Mouse (Mus musculus) embryonic facial prominence, embryonic 10.5 days (tissue): ENCODE measurements at regions not wholly inside any gene's neighbourhood (a gene's known extent, or its start where the extent isn't known, plus 50 kb on each side); places are given as distances from the start of the nearest gene placed in this dataset.

Experiments used
- DNase-seq: peaks from one replicate; pipeline ENCODE4 v3.0.0-alpha.2; 2017; ENCODE audit warnings: low spot score
- H3K27ac ChIP-seq: fragments of 300-500 bp; sonication (generic); replicated peaks from 2 replicates; pipeline ENCODE4 v1.5.1; 2016; ENCODE audit warnings: mild to moderate bottlenecking
- H3K27me3 ChIP-seq: fragments of 300-500 bp; sonication (generic); replicated peaks from 2 replicates; pipeline ENCODE4 v1.6.1; 2016; ENCODE audit warnings: low read depth, mild to moderate bottlenecking; ENCODE audit not compliant: poor library complexity, severe bottlenecking
- H3K36me3 ChIP-seq: fragments of 300-500 bp; sonication (generic); replicated peaks from 2 replicates; pipeline ENCODE4 v1.6.1; 2016; ENCODE audit warnings: mild to moderate bottlenecking, moderate library complexity
- H3K4me1 ChIP-seq: fragments of 300-500 bp; sonication (generic); 2 replicates; pipeline ENCODE4 v1.6.1; 2016
- H3K4me3 ChIP-seq: fragments of 300-500 bp; sonication (generic); 2 replicates; pipeline ENCODE4 v1.5.1; 2016; ENCODE audit warnings: mild to moderate bottlenecking, moderate library complexity
- H3K9me3 ChIP-seq: fragments of 300-500 bp; sonication (generic); 2 replicates; pipeline ENCODE4 v1.6.1; 2016; ENCODE audit warnings: mild to moderate bottlenecking
- WGBS: fragments of 180-500 bp; shearing (Covaris S2); methylation state at CpG from one replicate; pipeline ENCODE4 v1.1.7; 2016; 5-methylcytosine and 5-hydroxymethylcytosine counted together

DNA sequence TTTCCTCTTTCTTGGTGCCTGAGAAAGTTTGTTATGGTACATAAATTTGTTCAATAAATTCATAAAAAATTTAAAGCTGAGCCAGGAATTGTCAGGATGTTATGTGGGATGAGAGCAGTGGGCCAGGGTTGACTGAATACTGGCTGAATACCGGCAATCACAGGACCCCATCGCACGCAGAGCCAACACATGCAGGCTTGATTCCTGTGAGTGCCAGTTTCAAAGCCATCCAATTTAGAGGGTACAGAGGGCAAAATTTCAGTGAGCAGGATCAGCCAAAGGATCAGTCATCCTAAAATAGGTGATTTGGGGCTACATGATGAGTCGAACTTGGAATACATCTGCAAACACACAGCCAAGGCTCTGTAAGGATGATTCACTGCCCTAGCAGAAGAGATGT lies 583.6 kb upstream of the Nectin3 start:
- H3K4me1 ChIP-seq, result no peaks in the 10 kb centered on the region
- H3K4me3 ChIP-seq, result no peak overlapping the region
- no peaks in the 10 kb centered on the region for H3K27me3 ChIP-seq
- no peaks in the 10 kb centered on the region for H3K9me3 ChIP-seq
- H3K27ac ChIP-seq, result no peak overlapping the region
- 93% methylated on average over 4 of the region's 4 CpGs for WGBS
- no peaks in the 10 kb centered on the region for H3K36me3 ChIP-seq
- DNase-seq, result no peak

DNA sequence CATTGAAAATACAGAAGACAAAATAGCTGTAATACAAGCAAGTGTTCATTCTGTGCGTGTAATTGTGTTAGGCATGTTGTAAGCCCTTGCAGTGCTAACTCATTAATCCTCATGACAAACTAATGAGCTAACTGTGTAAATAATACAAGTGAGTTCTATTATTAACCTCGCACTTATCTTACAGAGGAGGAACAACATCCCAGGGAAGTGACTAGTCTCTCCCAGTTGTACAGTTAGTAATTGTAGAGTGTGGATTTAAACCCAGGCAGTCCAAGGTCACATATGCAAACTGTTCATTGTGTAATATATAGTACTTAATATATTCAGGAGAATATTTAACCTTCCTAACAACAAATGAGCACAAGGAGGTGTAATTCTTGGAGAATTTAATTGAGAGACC lies 582.0 kb upstream of the Nectin3 start:
- no peak for DNase-seq
- Histone ChIP-seq H3K36me3 (no peaks in the 10 kb centered on the region), H3K27ac (no peak overlapping the region), H3K4me1 (no peaks in the 10 kb centered on the region), H3K27me3 (no peaks in the 10 kb centered on the region), H3K4me3 (no peak overlapping the region), H3K9me3 (no peaks in the 10 kb centered on the region)
- 87% methylated on average over 2 of the region's 2 CpGs for WGBS

DNA sequence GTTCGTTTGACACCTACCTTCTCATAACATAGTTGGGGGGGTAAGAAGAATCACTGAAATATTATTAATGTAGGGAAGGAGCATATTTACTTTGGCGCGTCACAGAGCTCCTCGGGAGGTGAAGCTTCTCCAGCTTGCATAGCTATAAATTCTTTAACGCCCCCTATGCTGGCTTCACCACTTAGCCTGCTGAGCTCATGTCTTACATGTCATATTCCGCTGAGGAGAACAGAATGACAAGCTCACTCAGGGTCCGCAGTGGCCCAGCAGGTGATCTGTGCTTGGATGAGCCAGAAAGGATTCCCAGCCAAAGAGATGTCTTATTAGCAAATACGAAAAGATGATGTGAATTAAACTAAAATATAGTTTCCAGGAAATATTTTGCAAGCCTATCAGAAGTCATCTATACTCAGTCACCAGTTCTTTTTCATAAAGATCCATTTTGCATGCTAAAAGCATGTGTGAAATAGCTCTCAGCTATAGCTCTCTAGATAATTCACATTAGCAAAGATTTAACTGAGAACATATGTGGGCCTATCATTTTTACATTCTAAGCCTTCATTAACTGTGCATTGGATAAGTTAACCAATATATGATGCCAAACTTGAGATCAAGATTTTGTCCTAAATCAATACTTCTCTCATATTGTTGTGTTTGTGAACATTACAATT lies 561.1 kb upstream of the Nectin3 start:
- no peak for DNase-seq
- Histone ChIP-seq H3K4me1 (no peaks in the 10 kb centered on the region), H3K9me3 (no peaks in the 10 kb centered on the region), H3K27me3 (no peaks in the 10 kb centered on the region), H3K4me3 (no peak overlapping the region), H3K36me3 (no peaks in the 10 kb centered on the region), H3K27ac (no peak overlapping the region)
- WGBS, result 85% methylated on average over 8 of the region's 8 CpGs

DNA sequence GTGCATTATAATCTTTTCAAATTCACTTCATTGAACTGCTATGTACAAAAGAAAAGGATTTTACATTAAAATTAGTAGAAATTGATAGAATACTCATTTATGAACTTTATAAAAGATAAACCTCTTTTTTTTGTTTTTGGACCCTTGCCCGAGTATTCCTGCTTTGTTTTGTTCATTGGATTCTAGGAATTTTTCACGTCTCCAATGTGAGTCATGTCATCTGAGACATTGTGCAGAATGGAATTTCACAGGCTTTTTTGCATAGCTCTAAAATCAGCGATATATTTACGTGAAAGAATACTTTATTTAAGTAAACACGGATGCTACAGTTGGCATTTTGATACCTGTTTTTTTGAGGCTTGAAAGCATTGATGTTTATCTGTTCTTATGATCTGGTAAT lies 560.5 kb upstream of the Nectin3 start:
- no peaks in the 10 kb centered on the region for H3K27me3 ChIP-seq
- 87% methylated on average over 5 of the region's 5 CpGs for WGBS
- DNase-seq, result no peak
- no peaks in the 10 kb centered on the region for H3K36me3 ChIP-seq
- H3K4me1 ChIP-seq, result no peaks in the 10 kb centered on the region
- no peak overlapping the region for H3K27ac ChIP-seq
- no peak overlapping the region for H3K4me3 ChIP-seq
- H3K9me3 ChIP-seq, result no peaks in the 10 kb centered on the region

DNA sequence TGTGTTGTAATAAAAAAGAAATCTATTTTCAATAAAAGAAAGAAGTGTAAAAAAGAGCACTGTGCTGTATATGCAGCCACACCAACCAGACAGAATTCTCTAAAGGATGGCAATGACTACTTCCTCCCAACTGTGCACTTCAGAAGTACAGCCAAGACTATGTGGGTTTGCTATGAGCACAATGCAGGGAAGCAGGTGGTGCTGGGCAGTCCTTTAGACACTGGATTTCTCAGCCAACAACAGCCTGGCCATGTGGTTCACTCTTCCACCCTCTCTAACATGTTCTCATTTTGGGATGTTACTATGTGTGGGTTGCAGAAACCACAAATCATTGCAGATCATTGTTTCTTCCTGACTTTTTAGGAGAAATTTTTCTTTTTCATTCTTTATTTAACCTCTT lies 527.6 kb upstream of the Nectin3 start:
- Histone ChIP-seq H3K4me1 (no peaks in the 10 kb centered on the region), H3K27me3 (no peaks in the 10 kb centered on the region), H3K4me3 (no peak overlapping the region), H3K27ac (no peak overlapping the region), H3K9me3 (no peaks in the 10 kb centered on the region), H3K36me3 (no peaks in the 10 kb centered on the region)
- no peak for DNase-seq

DNA sequence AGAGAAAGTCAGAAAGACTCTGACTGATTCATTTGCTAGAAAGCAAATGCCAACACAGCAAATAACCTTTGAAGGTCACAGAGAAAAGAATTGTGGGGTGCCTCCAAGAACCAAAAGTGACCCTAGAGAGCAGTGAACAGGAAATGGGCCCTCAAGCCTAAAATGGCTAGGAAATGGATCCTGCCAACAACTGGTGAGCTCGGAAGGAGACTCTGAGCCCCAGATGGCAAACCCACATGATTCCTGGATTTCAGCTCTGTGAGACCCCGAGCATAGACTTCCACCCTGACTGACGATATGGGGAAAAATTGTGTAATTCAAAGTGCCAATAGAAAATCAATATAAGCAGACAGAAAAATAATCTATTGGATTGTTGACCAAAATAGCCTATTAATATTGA lies 519.2 kb upstream of the Nectin3 start:
- no peak for DNase-seq
- Histone ChIP-seq H3K4me3 (no peak overlapping the region), H3K27me3 (no peaks in the 10 kb centered on the region), H3K27ac (no peak overlapping the region), H3K36me3 (no peaks in the 10 kb centered on the region), H3K9me3 (no peaks in the 10 kb centered on the region), H3K4me1 (no peaks in the 10 kb centered on the region)
- 72% methylated on average over 3 of the region's 3 CpGs for WGBS

DNA sequence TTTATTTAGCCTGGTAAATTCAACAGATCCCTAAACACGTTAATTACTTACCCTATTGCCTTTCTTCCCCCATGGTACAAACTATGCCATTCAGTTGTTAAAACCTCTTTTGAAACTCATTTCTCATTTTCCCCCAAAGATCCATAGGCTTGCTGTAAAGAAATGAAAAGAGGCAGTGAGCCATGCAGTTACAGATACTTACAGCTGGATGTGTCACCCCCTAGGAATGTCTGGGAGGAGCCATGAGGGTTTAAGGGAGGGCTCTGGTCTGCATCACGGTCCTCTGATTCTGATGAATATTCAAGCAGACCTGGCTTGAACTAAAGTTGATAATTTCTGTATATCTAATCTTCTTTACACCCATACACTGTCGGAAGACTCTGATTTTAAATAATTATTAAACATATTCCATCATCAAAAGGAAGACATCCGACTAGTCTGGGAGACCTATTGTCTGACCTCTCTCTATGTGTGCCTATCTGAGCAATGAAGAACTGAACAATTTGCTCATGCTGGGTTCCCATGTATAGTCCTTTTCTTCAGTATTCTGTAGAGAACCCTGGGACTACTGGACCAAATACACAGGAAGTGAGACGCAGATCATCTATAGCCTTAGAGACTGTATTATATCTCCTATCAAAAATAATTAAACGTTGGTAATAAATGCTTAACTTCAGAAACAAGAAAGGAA lies 484.7 kb upstream of the Nectin3 start:
- no peak overlapping the region for H3K27ac ChIP-seq
- 76% methylated on average over 6 of the region's 6 CpGs for WGBS
- H3K9me3 ChIP-seq, result no peaks in the 10 kb centered on the region
- no peaks in the 10 kb centered on the region for H3K27me3 ChIP-seq
- no peak for DNase-seq
- H3K4me3 ChIP-seq, result no peak overlapping the region
- no peaks in the 10 kb centered on the region for H3K4me1 ChIP-seq
- H3K36me3 ChIP-seq, result no peaks in the 10 kb centered on the region

DNA sequence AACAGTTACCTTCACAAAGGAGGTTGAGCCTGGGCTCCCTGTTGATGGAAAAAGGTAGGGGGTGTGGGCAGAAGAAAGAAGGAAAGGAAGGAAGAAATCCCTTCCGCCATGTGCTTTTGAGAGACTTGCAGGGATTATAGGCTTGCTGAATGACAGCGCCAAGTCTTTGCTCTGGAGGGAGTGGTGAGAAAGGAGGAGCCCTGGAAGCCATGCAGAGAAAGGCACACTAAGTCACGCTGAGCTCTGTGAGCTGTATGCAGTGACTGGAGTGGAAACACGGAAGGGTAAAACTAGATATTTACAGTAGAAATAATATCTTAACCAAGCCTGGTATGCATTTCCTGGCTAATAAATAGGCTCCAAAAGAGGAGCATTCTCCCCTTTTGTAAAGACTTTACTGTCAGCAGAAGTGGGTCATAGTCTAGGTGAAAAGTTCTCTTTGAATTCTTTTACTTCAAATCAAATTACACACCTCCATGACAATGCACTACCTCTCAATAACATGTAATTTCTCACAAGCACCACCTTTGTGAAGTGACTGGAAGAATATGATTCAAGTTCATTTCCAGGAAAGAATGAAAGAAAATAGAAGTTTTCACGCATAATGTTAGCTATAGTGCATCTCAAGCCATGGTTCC lies 484.1 kb upstream of the Nectin3 start:
- no peak overlapping the region for H3K27ac ChIP-seq
- no peak overlapping the region for H3K4me3 ChIP-seq
- 55% methylated on average over 5 of the region's 5 CpGs for WGBS
- no peak for DNase-seq
- H3K4me1 ChIP-seq, result no peaks in the 10 kb centered on the region
- no peaks in the 10 kb centered on the region for H3K27me3 ChIP-seq
- no peaks in the 10 kb centered on the region for H3K36me3 ChIP-seq
- H3K9me3 ChIP-seq, result no peaks in the 10 kb centered on the region

DNA sequence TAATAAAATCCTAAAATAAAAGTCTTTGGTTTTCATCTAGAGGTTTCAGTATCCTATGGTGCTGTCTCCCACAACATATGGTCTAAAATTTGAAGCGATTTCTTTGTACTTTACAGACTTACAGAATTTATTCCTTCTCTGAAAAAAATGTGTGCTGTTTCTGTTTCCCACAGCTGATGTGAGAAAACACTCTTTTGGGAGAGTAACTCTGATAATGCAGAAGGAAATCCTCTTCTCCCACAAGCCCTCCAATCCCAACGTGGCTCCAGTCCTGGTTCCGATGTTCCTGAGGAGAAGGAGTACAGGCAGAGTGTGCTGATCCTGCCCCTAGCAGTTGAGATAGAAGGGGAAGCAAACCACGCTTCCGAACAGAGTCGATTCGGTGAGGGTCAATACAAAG lies 467.4 kb upstream of the Nectin3 start:
- H3K4me3 ChIP-seq, result no peak overlapping the region
- no peaks in the 10 kb centered on the region for H3K27me3 ChIP-seq
- no peak for DNase-seq
- H3K27ac ChIP-seq, result no peak overlapping the region
- H3K36me3 ChIP-seq, result no peaks in the 10 kb centered on the region
- no peaks in the 10 kb centered on the region for H3K9me3 ChIP-seq
- WGBS, result 89% methylated on average over 7 of the region's 7 CpGs
- H3K4me1 ChIP-seq, result no peaks in the 10 kb centered on the region

DNA sequence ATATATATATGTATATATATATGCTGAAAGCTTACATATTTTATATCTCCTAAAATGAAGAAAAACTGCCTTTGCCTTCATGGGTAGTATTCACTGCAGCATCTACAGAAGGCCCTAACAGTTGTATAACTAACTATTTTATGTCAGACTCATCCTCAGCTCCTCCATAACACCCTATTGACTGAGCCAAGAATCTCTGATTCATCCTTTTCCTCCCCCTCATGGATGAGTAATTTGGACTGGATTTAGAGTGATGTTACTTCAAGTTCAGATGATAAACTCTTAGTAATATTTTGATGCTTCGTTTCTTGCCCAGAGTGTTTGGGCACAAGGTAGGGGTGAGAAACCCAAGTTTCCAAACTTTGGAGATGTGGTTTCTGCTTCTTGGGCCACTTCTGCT lies 458.7 kb upstream of the Nectin3 start:
- no peak overlapping the region for H3K27ac ChIP-seq
- no peaks in the 10 kb centered on the region for H3K9me3 ChIP-seq
- 84% methylated on average over 1 of the region's 1 CpGs for WGBS
- H3K4me3 ChIP-seq, result no peak overlapping the region
- H3K36me3 ChIP-seq, result no peaks in the 10 kb centered on the region
- no peak for DNase-seq
- no peaks in the 10 kb centered on the region for H3K27me3 ChIP-seq
- H3K4me1 ChIP-seq, result no peaks in the 10 kb centered on the region

DNA sequence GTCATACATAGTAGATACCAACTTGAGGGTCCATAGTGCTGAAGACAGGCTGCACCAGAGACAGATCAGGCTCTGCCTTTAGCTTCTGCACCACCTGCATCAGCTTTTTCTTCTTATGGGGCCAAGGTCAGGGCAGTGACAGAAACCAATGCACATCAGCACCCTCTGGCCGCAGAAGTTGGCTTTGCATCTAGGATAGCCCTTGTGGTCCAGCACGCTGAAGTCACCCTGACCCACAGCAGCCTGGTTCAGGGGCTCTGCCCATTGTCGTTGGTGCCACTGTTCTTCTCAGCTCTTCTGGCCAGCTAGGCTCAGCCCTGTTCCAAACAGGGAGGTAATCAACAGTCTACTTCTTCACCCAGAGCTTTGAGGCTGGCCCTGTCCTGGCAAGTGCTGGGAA lies 427.7 kb upstream of the Nectin3 start:
- no peaks in the 10 kb centered on the region for H3K4me1 ChIP-seq
- DNase-seq, result no peak
- 79% methylated on average over 3 of the region's 3 CpGs for WGBS
- no peaks in the 10 kb centered on the region for H3K27me3 ChIP-seq
- H3K36me3 ChIP-seq, result no peaks in the 10 kb centered on the region
- H3K27ac ChIP-seq, result no peak overlapping the region
- no peak overlapping the region for H3K4me3 ChIP-seq
- H3K9me3 ChIP-seq, result no peaks in the 10 kb centered on the region

DNA sequence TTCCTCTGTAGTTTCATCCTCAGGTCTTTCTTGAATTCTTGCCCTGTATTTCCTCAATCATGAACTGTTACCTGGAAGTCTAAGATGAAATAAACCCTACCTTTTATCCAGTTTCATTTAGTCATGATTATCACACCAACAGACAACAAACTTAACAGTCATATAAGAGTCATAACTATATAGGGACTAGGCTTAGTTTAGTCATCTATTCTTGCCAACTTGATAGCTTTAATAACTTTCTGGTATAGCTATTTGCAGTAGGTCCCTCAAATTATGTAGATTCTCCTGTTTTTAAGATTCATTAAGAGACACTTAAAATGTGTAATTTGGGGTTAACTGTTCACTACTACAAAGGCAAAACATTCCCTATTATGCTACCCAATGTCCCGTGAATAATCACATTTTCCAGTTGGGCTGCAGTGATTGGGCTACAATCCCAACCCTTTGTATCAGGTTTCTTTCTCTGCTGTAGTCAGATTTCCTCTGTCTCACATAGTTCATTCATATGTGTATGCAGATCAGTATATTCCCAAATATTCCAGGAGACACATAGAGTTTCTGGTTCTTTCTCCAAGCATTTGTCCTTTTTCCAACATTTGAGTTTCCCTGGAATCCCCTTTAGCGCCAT lies 396.4 kb upstream of the Nectin3 start:
- H3K4me3 ChIP-seq, result no peak overlapping the region
- no peaks in the 10 kb centered on the region for H3K27me3 ChIP-seq
- H3K36me3 ChIP-seq, result no peaks in the 10 kb centered on the region
- no peaks in the 10 kb centered on the region for H3K9me3 ChIP-seq
- no peak overlapping the region for H3K27ac ChIP-seq
- no peak for DNase-seq
- 62% methylated on average over 2 of the region's 2 CpGs for WGBS
- H3K4me1 ChIP-seq, result no peaks in the 10 kb centered on the region

DNA sequence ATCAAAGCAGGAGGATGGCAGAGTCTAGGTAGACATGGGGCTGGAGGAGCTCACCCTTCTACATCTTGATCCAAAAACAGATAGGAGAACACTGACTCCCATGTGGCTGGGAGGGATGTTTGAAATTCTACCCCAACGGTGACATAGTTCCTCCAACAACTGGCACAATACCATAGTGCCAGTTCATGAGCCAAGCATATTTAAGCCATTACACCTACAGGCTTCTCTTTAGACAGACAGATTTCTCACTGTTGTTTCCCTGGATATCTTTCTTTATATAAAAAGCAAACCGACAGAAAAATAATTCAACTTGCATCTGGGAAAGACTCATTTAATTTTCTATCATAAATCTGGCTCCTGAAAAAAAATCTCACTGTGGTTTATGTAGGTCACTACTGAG lies 380.4 kb upstream of the Nectin3 start:
- DNase-seq, result no peak
- Histone ChIP-seq H3K36me3 (no peaks in the 10 kb centered on the region), H3K4me3 (no peak overlapping the region), H3K27ac (no peak overlapping the region), H3K27me3 (no peaks in the 10 kb centered on the region), H3K4me1 (no peaks in the 10 kb centered on the region), H3K9me3 (no peaks in the 10 kb centered on the region)
- WGBS, result 96% methylated on average over 2 of the region's 2 CpGs
